In genomic region chr19:3845339-3845738, GRCm38 (mm10) we compare ENCODE assay signal across 11 mouse cellular contexts.
"Had no signal": no experiment of that assay in that cellular context is flagged by ENCODE, and none has a peak within 500 bp of the region (broad histone marks: within the 10 kb centered on the region; RNA-seq: fewer than 3 reads in every experiment).

No protein-coding gene starts in this region.

- H3K9ac ChIP-seq: limb, embryonic 15.5 days; liver, embryonic 12.5 days; midbrain, embryonic 13.5 days had no signal

- H3K9me3 ChIP-seq: limb, embryonic 15.5 days; liver, embryonic 12.5 days; midbrain, embryonic 13.5 days had no signal

- DNase-seq: kidney, adult 8-10 months; kidney, postnatal 36 days; layer of hippocampus, adult 9-11 months; layer of hippocampus, postnatal 36 days; right cerebral cortex, adult 18-20 months; right cerebral cortex, postnatal 25 days; thymus, adult 18-20 months; thymus, postnatal 36 days had no signal

- H3K4me1 ChIP-seq: midbrain, embryonic 13.5 days had no signal

- H3K4me3 ChIP-seq: limb, embryonic 15.5 days; liver, embryonic 12.5 days; midbrain, embryonic 13.5 days had no signal

- H3K4me2 ChIP-seq: limb, embryonic 15.5 days; liver, embryonic 12.5 days; midbrain, embryonic 13.5 days had no signal

- H3K27ac ChIP-seq: limb, embryonic 15.5 days; liver, embryonic 12.5 days; midbrain, embryonic 13.5 days had no signal

- H3K36me3 ChIP-seq: limb, embryonic 15.5 days; liver, embryonic 12.5 days; midbrain, embryonic 13.5 days had no signal

- H3K27me3 ChIP-seq: limb, embryonic 15.5 days; midbrain, embryonic 13.5 days had no signal

- ATAC-seq: liver, embryonic 12.5 days; midbrain, embryonic 13.5 days had no signal
